Mouse (Mus musculus): ENCODE results near the gene Cisd1.
"Not testable (repeated sequence)": the region's sequence is repeated elsewhere in the genome, so short reads cannot be mapped to it uniquely, and the experiment has no call there.

Gene Cisd1

DNA sequence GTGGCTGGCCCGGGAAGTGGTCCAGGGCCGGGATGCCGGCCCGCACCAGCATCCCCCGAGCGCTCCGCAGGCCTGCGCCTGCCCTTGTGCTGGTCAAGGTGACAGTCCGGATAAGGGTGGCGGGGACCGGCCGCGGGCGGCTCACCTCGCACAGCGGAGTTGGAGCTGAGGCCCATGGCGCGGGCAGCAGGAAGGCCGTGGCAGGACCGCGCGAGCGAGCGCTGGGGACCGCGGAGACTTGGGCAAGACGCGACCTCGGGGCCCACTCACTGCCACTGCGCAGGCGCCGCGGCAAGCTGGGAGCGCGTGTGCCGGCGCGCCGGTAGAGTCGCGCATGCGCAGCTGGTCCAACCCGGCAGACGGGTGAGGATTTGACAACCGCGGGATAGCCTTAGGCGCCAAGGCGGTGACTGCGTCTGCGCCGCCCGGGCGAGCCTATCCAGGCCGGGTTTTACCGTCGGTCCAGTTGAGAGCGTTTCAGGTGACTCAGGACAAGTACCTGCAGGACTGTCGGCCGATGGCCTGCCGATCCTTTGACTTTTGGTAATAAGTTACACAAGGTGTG, at the start of gene Cisd1:
TSS of gene Cisd1 (minus strand) at position 376 of the 565 bp plus-strand sequence.
- peak; percentile 95 for DNase-seq (ENCODE audit: low spot score)

DNA sequence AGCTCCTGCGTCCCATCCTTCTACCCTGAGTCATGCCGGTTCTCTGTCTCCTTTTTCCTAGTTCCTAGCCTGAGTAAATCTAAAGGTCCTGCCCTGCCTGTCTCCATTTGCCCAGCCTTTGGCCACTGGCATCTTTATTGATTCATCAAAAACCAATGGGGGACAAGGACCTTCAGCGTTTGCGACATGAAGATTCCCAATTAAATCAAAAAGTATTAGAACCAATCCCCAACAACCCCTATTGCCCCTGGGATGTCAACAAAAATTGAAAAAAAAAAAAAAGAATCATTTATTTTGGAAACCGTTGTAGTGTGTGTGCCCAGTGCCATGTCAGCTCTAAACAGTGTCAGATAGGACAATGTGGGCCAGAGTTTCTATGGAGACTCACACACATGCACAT, 44.6 kb upstream of the Cisd1 start:
- DNase-seq (ENCODE audit: low spot score) = no peak

DNA sequence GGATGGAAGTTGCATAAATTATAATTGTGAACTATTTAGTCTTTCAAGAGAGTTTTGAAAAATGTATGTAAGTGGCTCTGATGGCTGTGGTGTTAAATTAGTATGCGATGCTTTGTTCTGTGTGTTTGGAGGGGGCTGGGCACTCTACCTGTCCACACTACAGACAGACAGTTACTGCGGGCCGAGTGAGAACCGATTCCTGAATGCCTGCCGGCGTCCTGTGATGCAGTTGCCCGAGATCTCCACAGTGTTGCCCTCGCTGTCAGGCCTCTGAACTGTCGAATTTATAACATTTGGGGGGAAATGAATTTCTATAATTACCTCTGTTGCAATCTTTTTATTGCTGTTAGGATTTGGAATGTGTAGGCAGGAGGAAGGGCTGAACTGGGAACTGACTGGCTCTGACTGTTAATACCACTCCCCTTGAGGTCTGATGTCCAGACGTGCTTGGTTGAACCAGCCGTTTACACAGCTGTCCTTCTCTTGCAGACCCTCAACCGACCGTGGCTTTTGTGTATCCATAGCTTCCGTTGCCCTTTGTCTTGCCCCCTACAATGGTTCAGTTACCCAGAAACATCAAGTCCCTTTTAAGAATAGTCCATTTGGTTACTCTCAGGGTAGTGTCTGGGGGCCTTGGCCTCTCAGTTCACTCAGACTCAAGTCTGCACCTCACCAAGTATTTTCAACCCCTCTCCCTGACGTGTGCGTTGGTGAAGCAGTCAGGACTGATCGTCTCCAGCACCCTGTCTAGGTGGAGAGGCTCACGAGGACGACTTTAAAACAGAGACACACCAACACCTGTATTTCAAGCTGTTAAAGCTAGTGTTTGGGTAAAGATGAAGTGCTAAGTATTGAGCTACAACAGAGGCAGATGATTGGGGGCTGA, 39.6 kb upstream of the Cisd1 start:
- peak; percentile 47 for DNase-seq (ENCODE audit: low spot score)

DNA sequence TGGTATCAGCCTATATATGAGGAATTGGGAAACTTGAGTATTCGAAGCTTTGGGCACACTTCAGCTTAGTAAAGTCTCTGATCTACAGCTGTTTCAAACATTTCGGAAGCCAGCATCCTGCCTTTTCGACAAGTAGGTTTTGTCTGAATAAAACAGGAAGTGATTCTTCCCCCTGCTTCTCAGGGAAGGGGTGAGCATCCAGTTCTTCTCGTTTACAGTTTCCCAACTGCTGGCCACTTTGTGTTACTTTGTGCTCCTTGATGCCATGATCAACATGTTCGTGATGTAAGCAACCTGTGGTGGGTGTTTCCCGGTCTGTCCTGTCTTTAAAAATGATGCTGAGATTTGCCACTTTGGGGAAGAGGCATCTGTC, 38.8 kb upstream of the Cisd1 start:
- not testable (repeated sequence) for DNase-seq (ENCODE audit: low spot score)

DNA sequence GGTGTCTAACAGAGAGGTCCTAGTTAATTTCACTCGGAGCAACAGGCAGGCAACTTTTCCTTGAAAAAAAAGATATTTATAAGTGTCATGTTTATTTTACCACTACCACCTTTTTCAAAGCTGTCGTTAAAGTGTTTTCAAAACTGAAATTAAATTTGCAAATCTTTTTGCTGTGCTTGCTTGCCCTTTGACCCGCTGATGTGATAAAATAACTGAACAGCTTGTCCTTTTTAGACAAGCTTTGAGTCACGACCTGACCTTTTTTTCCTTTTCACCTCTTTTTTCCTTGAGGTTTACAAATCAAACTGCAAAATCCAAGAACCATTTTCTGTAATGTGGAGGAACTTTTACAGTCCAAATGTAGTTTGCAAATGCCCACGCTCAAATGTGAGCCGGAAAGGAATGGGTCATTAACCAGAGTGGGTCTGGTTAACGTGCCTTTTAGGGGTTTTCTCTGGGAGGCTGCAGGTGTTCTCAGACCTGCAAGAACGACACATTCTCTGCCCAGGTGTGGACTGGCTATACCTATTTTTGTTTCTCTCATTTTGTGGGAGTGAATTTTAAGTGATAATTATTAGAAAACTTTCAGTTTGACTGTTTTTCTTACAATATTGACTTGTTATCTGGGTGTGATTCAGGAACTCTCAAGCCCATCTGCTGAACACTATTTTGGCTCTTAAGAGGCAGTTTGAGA, 38.3 kb upstream of the Cisd1 start:
- no peak for DNase-seq (ENCODE audit: low spot score)

DNA sequence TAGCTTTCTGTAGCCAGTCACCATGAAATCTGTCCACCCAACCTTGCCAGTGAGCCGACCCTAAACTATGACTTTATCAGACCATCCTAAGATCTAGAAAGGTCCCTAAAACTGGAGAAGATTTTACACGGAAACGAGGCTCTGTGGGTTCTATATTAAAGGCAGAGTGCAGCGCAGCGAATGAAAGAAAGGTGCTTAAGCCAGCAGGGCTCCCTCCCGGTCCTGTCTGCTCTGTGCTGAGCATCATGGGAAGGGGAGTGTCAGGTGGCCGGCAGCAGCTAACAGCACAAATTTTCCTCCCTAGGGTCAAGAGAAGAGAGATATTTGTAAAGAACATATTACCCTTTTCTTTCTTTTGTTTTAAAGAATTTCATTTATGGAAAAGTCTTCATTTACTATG, 37.4 kb upstream of the Cisd1 start:
- DNase-seq (ENCODE audit: low spot score) = no peak

DNA sequence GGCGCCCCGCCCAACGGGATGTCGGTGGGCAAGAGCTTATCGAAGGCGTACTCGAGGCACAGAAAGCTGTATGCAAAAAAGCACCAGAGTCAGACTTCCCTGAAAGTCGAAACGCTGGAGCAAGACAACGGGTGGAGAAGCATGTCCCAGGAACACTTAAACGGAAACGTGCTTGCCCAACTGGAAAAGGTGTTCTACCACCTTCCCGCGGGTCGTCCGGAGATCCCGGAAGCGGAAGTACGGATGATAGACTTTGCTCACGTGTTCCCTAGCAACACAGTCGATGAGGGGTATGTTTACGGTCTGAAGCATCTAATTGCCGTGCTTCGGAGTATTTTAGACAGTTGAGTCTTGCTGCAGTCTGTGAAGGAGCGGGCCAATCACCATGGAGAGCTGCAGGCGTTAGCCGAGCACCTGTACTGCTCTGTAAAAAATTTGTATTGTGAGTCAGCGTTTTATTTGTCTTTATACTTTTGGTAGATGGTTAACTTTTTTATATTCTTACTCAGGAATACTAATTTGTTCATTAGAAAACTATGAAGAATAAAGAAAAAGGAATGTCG, 36.8 kb upstream of the Cisd1 start:
- no peak for DNase-seq (ENCODE audit: low spot score)

DNA sequence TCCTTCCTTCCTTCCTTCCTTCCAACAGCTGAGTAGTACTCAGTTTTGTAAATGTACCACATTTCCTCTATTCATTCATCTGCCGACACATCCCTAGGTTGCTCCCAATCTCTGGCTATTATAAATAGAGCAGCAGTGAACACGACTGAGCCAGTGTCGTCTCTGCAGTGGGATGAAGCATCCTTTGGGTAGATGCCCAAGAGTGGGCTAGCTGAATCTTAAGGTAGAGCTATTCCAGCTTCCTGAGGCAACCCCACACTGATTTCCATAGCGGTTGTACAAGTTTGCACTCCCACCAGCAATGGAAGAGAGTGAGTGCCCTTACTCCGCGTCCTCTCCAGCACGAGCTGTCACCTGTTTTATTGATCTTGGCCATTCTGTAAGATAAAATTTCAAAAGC, 35.7 kb upstream of the Cisd1 start:
- DNase-seq (ENCODE audit: low spot score) = no peak

DNA sequence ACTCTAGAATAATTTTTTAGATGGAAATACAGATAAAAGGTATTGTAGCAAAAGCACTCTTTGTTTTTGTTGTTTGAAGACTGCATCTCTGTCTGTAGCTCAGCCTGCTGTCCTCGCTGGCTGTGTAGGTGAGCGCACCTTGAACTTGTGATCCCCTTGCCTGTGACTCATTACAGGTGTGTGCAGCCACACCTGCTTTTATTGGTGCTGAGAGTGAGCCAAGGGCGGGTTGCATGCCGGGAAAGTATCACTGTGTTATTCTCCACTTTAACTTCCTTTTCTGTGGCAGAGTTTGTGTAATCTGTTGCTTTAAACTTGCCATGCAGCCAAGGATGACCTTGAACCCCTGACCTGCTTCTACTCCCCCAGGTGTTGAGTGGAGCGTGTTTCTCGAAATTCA, 31.3 kb upstream of the Cisd1 start:
- no peak for DNase-seq (ENCODE audit: low spot score)

DNA sequence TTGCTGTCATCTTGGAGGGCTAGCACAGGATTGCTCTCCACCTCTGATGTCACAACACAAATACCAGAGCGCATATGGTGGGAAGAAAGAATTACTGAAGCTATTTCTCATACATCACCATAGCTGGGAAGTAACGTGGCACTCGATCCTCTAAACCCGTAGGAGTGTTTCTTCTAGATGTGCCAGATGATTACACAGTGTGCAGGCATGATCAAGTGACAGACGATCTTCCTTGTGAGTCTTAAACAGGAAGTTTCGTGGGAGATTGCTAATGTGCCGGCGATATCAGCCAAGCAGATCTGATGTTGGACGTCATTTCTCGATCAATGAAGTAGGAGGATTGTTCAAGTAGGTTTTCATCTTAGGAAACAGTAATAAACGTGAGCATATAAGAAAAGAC, 29.0 kb upstream of the Cisd1 start:
- no peak for DNase-seq (ENCODE audit: low spot score)

DNA sequence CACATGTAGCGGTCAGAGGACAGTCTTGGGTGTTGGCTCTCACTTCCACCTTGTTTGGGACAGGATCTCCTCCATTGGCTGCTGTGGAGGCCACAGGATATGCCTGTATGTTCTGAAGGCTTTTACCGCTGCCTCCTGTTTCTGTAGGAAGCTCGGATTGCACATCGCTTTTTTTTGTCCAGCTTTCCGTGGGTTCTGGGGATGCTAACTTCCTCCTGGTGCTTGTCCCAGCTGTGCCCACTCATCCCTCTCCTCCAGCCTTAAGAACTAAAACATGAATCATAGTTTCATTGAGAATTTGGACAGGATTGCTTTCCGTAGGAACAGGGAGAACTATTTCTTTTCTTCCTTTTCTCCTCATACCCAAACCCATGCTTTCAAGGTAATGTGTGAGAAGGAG, 27.1 kb upstream of the Cisd1 start:
- DNase-seq (ENCODE audit: low spot score) = no peak

DNA sequence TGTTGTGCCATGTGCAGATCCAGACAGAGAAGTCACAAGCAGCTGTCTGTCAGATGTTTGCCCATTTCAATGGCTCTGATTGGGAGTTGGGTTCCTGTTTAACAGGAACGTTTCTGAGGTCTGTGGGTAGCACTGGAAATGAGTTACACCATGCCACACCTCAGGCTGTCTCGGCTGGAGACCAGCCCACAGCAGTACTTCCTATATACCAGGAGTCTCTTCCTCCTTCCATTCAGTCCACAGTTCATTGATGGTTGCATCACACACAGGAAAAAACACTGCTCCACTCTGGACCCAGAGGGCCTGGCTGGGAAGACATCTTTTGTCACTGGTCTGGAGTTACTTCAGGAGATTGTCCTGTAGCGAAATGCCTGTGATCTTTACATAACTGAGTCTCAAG, 24.7 kb upstream of the Cisd1 start:
- no peak for DNase-seq (ENCODE audit: low spot score)

DNA sequence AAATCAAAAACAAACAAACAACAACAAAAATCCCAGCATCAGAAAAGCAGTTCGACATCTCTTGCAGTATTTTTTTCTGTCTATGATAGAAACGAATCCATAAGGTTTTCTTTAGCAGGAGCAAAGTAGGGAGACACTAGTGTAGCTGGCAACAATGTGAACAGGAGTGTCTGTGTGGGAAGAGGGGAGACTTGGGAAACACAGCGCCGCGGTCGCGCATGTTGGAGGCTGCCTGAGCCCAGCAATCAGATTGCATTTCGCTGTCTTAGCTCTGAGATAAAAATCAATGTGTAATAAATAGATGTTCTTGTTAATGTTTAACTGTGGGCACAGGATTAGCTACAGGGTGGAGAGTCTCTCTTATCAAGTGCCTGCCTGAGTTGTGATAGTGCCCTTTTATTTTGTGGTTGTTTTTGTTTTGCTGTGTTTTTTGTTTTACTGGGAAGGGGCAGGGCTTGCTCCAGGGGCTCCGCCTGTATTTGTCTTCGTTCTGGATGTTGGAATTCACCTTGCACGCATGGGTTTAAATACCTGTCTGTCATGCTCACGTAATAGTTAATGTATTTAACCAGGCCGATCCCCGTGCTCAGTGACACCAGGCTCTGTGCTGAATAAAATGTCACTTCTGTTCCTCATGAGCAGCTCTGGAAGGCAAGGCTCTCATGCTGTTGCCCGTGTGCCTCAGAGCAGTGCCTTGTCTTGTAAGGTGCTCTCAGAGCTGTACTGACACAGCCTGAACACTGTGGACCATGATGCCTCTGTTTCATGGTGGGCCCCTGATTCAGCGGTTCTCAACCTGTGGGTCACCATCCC, 23.6 kb upstream of the Cisd1 start:
- no peak for DNase-seq (ENCODE audit: low spot score)

DNA sequence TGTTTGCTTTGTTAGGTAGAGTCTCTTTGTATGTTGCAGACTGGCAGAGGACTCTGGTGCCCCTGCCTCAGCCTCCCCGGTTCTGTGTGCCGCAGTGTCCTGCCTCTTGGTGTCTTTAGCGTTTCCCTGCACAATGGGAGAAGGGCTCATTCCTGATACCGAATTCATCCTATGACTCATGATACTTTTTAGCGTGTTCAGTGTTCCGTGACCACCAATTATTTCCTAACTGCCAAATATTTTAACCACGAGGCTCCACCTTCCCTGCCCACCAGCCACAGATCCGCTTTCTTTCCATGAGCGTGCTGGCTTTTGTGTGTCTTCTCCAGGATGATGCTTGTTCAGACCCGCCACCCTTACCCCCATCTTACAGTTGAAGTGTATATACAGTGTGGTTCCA, 19.1 kb upstream of the Cisd1 start:
- DNase-seq (ENCODE audit: low spot score) = no peak

DNA sequence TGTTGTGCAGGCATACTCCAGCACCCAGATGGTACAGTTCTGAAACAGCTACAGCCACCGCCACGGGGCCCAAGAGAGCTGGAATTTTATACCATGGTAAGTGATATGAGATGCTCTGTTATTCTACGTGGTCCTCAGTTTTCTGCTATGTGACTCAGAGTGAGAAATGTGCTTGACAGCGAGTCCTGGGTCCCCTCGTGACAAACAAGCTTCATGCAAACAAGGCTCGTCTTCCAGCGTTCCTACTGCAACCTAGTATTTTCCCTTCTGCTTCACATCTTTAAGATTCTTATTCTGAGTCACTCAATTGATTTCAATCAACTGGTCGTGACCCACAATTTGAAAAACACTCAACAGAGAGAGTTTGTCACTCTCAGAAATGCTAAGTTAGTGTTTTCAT, 18.7 kb upstream of the Cisd1 start:
- no peak for DNase-seq (ENCODE audit: low spot score)

DNA sequence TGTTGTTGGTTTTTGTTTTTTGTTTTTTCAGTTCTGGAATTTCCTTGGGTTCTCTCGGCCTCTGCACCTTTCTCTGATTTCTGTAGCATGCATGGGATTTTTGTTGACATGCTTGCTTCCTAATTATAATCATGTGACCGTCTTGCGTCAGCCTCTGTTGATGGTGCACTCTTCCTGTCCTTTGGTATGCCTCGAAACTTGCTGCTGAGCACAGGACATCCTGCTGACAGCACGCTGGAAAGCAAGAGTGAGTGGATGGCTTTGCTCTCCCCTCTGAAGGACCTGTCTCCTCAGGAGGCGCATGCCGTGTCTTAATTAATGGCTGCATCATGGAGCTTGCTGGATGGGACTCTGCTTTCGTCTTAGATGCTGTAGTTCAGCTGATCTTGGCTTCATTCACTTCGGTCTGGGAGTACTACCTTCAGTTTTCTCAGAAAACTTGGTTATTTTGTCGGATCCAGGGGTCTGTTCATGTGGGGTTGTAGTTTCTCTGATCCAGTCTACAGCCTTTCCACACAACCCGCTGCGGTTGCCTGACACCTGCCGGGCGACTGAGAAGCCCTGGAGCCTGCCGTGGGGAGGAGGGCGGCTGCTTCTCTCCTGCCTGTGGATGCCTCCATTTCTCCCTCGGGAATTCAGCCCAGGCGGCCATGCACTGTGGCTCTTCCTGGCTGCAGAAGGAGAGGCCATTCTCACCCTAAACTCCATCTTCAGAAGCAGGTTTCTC, 17.2 kb upstream of the Cisd1 start:
- peak; percentile 31 for DNase-seq (ENCODE audit: low spot score)

DNA sequence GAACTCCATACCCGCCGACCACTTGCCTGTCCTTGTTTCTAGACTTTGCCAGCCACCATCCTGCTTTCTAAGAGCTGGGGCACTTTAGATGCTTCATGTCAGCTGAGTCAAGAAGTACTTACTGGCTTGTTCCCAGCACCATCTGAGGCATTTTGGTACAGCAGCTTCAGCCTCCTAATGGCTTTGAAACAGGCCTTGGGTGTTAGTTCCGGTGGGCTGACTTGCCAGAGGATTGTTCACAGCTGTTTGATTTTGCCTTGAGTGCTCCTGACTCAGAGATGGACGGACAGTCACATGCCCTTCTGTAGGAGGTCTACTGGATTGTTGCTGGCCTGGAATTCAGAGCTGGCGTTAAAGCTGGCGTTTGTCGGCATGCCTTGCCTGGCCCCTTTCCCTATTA, 16.3 kb upstream of the Cisd1 start:
- peak; percentile 19 for DNase-seq (ENCODE audit: low spot score)

DNA sequence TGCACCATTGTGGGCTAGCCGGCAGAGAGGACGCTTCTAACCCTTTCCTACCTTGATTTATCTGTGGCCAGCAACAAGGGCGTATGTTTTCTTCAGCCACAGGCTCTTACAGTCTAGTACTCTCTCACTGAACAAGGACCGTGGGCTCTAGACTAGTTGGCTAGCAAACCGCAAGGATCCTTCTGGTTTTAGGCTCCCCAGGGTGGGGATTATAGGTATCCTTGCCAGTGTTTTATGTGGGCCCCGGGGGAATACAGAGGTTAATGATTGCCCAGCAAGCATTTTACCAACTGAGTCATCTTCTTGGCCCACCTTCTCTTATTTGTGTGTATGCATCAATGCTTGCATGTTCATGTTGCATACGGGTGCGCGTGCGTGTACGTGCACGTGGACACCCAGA, 10.2 kb upstream of the Cisd1 start:
- no peak for DNase-seq (ENCODE audit: low spot score)

DNA sequence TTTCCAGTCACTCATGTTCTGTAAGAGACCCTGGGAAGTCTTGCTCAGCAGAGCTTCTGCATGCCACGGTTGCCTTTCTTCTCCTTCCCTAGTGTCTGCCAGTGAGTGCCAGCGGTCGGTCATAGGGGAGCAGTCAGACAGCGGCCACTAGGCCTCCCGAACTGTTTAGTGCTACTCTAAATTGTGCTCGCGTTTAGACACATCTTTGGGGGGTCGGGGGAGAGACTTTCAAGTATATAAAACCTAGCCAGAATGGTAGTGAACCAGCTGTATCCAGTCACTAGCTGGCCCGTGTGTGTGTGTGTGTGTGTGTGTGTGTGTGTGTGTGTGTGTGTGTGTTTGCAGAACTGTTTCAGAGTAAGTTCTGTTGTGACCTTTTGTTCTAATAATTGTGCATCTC, 9.1 kb upstream of the Cisd1 start:
- no peak for DNase-seq (ENCODE audit: low spot score)

DNA sequence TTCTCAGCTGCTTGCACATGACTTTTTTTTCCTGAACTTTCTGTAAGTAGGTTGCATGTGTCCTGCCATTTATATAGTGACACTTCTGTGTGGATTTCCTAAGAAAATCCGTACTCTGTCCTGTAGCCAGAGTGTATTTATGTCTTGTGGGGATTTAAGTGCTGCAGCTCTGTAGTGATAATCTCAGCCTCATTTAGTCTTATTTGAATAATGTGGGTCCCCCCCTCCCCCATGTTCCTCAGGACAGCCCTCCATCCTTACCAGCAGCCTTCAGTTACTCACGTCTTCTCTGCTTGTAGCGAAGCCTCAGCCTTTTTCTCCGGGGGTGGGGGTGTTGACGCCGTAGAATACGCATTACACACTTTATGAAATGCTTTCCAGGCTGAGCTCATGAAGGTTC, 6.5 kb upstream of the Cisd1 start:
- no peak for DNase-seq (ENCODE audit: low spot score)

DNA sequence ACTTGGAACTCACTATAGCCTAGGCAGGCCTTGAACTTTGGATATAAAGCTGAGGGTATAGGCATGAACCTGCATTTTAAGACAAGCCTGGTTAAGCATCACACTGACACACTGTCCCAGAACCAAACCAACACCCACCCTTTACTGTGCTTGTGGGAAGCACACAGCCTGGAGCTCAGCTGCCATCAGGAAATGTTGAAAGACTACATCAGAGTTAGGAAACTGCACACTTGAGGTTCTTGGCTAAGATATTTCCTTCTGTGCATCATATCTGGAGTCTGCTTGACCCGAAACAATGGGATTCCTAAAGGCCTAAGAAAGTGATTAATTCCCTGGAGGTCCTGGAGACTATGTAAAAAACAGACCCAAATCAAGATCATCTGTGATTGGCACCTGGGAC, 4.5 kb upstream of the Cisd1 start:
- no peak for DNase-seq (ENCODE audit: low spot score)
